In genomic region chr10:71237516-71238239, GRCm38 (mm10) we compare ENCODE assay signal across 8 mouse cellular contexts. TPM values are rescaled to one million over a fixed set of nuclear protein-coding genes. Genes with fewer than 3 reads are reported as not detected.
DNase-seq lines count a peak whose midpoint lies in the region; TF ChIP-seq lines count a peak whose summit lies in the region.

No protein-coding gene starts in this region.

- TF ChIP-seq CTCF in gastrocnemius, adult 2 months (IDR thresholded peaks at IDR 0.05), result 0 out of 2 replicates have a peak, but pooled peaks have one; percentile 15

- H3K4me3 ChIP-seq in gastrocnemius, adult 2 months, result peak overlapping the region; percentile 94
- peak overlapping the region; percentile 96 for H3K4me3 ChIP-seq in megakaryocyte, embryonic 14.5 days (replicated peaks)

- H3K4me1 ChIP-seq in megakaryocyte, embryonic 14.5 days, result peaks cover 39% of the 10 kb centered on the region

- H3K27me3 ChIP-seq in megakaryocyte, embryonic 14.5 days (replicated peaks), result peaks cover 2% of the 10 kb centered on the region

- H3K9me3 ChIP-seq in megakaryocyte, embryonic 14.5 days, result no peaks in the 10 kb centered on the region

- H3K36me3 ChIP-seq in megakaryocyte, embryonic 14.5 days (replicated peaks; ENCODE audit: low read length), result peaks cover 34% of the 10 kb centered on the region

- DNase-seq in WW6 (ENCODE audit: low read depth, low spot score), result peak; percentile 88
- DNase-seq in cerebellum, postnatal 4 days (ENCODE audit: low spot score in 2 of 2), result peak; percentile 90 to 96
- peak; percentile 97 for DNase-seq in gastrocnemius, adult 2 months
- peak; percentile 63 for DNase-seq in hindlimb bud, embryonic 11.5 days (ENCODE audit: extremely low spot score, low read depth, low spot score)
- peak; percentile 91 to 94 for DNase-seq in left cerebral cortex, adult 8-10 months (ENCODE audit: low spot score in 2 of 2)
- DNase-seq in right cerebral cortex, postnatal 10 days (ENCODE audit: low spot score in 2 of 2), result peak; percentile 96
- DNase-seq in urinary bladder, postnatal 25 days (ENCODE audit: low spot score), result peak; percentile 98

- peak overlapping the region; percentile 96 for H3K27ac ChIP-seq in gastrocnemius, adult 2 months

- intact Hi-C loops in gastrocnemius, adult 2 months (cut with DNase I), result loop anchor here (5.0 kb wide), 2 partner anchors 50 to 110 kb away; partner anchors contain the start of genes Ipmk and Ube2d1

RNA-seq across cellular contexts. Expression of gene Tfam, which starts 0.4 kb away (rescaled TPM):
- total RNA-seq in gastrocnemius, adult 2 months (2021), result 10 to 100 TPM; 44.5 to 55.6 TPM
- 10 to 100 TPM; 33.2 to 49.2 (median 37.5) TPM for total RNA-seq in left cerebral cortex, adult 8-10 months (2022)
- polyA plus RNA-seq in megakaryocyte, embryonic 14.5 days (2012; ENCODE audit: insufficient read depth, low replicate concordance), result 2.4 and 4.9 TPM in 2 replicates

RNA-seq across cellular contexts. Expression of gene Ube2d1, which starts 47.4 kb away (rescaled TPM):
- 100 to 1,000 TPM; 162 to 211 TPM for total RNA-seq in gastrocnemius, adult 2 months (2021)
- total RNA-seq in left cerebral cortex, adult 8-10 months (2022), result 10 to 100 TPM; 44.2 to 53.7 (median 48.5) TPM
- polyA plus RNA-seq in megakaryocyte, embryonic 14.5 days (2012; ENCODE audit: insufficient read depth, low replicate concordance), result 5.0 and 6.5 TPM in 2 replicates

Comparison
In these comparisons a context has a peak if more than half of its experiments do, and no peak if none do; other contexts are left out.
1. Peak in every context shown above with its lines: DNase-seq, H3K4me3 ChIP-seq and H3K27ac ChIP-seq.